Mouse (Mus musculus) C2C12 (cell line): Measurements from ENCODE around the gene Vash1.

Experiments
- CEBPB ChIP-seq: IDR thresholded peaks from one replicate; pipeline ENCODE4 v1.6.1; 2011; ENCODE audit warnings: low read depth, mild to moderate bottlenecking, control low read depth, moderate library complexity
- CTCF ChIP-seq: IDR thresholded peaks from one replicate; pipeline ENCODE4 v1.5.1; 2011; ENCODE audit not compliant: control insufficient read depth, insufficient read depth, insufficient read length
- MAX ChIP-seq: IDR thresholded peaks from one replicate; pipeline ENCODE4 v1.6.1; 2011; ENCODE audit warnings: mild to moderate bottlenecking, control low read depth
- MYOD1 ChIP-seq: IDR thresholded peaks from one replicate; pipeline ENCODE4 v1.6.1; 2011; ENCODE audit warnings: low read depth; ENCODE audit not compliant: control insufficient read depth, insufficient read length
- MYOG ChIP-seq: IDR thresholded peaks from one replicate; pipeline ENCODE4 v1.6.1; 2011; ENCODE audit not compliant: control insufficient read depth, insufficient read length; ENCODE audit errors: extremely low read depth
- USF1 ChIP-seq: IDR thresholded peaks from one replicate; pipeline ENCODE4 v1.6.1; 2011; ENCODE audit warnings: low read depth, mild to moderate bottlenecking, control low read depth, moderate library complexity

- no peak for TF ChIP-seq CEBPB
- TF ChIP-seq CTCF, result no peak
- peak; percentile 31 for TF ChIP-seq MAX
- no peak for TF ChIP-seq USF1
- no peak for TF ChIP-seq MYOD1
- TF ChIP-seq MYOG, result no peak
Measured at GRCm38 (mm10) chr12:86648489-86648888, 30.0 kb upstream of the Vash1 start.
